Mouse (Mus musculus) embryonic fibroblast, embryonic 13.5 days (primary cell): ENCODE data around the gene Atp2a2.

Source experiments
- CTCF ChIP-seq: IDR thresholded peaks from 2 replicates; pipeline ENCODE4 v1.5.1; 2011; ENCODE audit warnings: mild to moderate bottlenecking, control low read depth, low read length, moderate library complexity, borderline replicate concordance; ENCODE audit not compliant: insufficient read depth
- POLR2A ChIP-seq: IDR thresholded peaks from 2 replicates; pipeline ENCODE4 v1.6.1; 2011; ENCODE audit warnings: low read depth, mild to moderate bottlenecking, control low read depth, low read length, moderate library complexity

DNA sequence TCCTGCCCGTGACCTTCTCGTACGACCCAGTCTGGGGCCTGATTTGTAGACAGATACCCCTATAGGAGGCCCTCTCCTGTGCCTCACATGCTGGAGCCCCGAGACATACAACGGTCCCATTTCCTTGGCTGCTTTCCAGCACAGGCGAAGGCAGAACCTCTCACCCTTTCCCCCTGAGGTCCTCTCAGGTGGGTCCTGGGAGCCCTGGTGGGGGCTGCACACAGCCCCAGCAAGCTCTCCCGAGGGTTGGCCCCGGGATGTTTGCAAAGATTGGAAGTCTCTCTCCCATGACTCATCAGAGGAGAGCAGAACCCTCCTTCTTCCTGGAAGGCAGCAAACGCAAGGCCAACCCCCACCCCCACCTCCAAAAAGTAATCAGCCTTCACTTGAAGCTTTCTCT is 9.4 kb upstream of the Atp2a2 start:
- TF ChIP-seq CTCF (no peak), POLR2A (peak; percentile 24; the same call in 1 of the 2 replicates)
